ENCODE assay signal across 8 mouse cellular contexts in genomic region chr11:109611303-109612149, GRCm38 (mm10). TPM values are rescaled to one million over a fixed set of nuclear protein-coding genes. Genes with fewer than 3 reads are reported as not detected.
DNase-seq lines count a peak whose midpoint lies in the region; ATAC-seq lines count a peak whose summit lies in the region.

Gene Wipi1, minus strand, starts transcription at chr11:109611967.

- peak; percentile 73 for ATAC-seq in megakaryocyte progenitor cell, adult 5-6 weeks (replicated peaks; ENCODE audit: poor library complexity)

- peak; percentile 99 for DNase-seq in adipocyte (ENCODE audit: low spot score)
- DNase-seq in embryo, embryonic 10 days (ENCODE audit: low spot score): peak; percentile 98
- DNase-seq in gastrocnemius, postnatal 10 days: peak; percentile 99
- DNase-seq in induced T-regulatory cell, adult 2 months (ENCODE audit: low read depth): peak; percentile 96
- peak; percentile 98 to 99 for DNase-seq in left cerebral cortex, adult 9 months (ENCODE audit: low spot score in 2 of 2)
- DNase-seq in right cerebral cortex, postnatal 14 days: peak; percentile 99
- DNase-seq in urinary bladder, postnatal 36 days (ENCODE audit: low spot score in 2 of 2): peak; percentile 99 to 100

RNA-seq across cellular contexts. Expression of gene Wipi1, which starts in this region (rescaled TPM):
- 10 to 100 TPM; 64.0 to 72.0 TPM for total RNA-seq in gastrocnemius, postnatal 10 days (2021)
- total RNA-seq in megakaryocyte progenitor cell, adult 5-6 weeks (2015): 7.4 and 8.8 TPM in 2 replicates
- total RNA-seq in megakaryocyte progenitor cell, adult 5-6 weeks (2017): 6.4 and 6.9 TPM in 2 replicates

Comparison
In these comparisons a context has a peak if more than half of its experiments do, and no peak if none do; other contexts are left out.
1. Peak in every context shown above with its lines: DNase-seq and ATAC-seq.
2. RNA of gene Wipi1 (total RNA-seq): 64.0 to 72.0 TPM in gastrocnemius, postnatal 10 days; 6.4 to 8.8 TPM in megakaryocyte progenitor cell, adult 5-6 weeks; every median in the first group is over 4 times any median in the second.